Mouse (Mus musculus) forebrain, postnatal 0 days (tissue): ENCODE results near the gene Ippk. TPM values are rescaled to one million over a fixed set of nuclear protein-coding genes. Genes with fewer than 3 reads are reported as not detected.

Experiments used
- ATAC-seq: fragments of 200-750 bp; cut with Nextera tagmentation; 2 replicates; pipeline ENCODE4 v1.8.0; 2017; ENCODE audit warnings: mild to moderate bottlenecking, moderate library complexity
- DNase-seq: peaks from one replicate; pipeline ENCODE4 v3.0.0-alpha.2; 2015
- H3K27ac ChIP-seq: fragments of 300-500 bp; sonication (generic); 2 replicates; pipeline ENCODE4 v1.5.1; 2014; ENCODE audit warnings: low read depth, mild to moderate bottlenecking, antibody characterized with exemption, low read length, moderate library complexity, mixed read lengths
- H3K27me3 ChIP-seq: fragments of 300-500 bp; sonication (generic); 2 replicates; pipeline ENCODE4 v1.6.1; 2014; ENCODE audit warnings: mild to moderate bottlenecking, low read length, mixed read lengths; ENCODE audit not compliant: insufficient read depth
- H3K36me3 ChIP-seq: fragments of 300-500 bp; sonication (generic); 2 replicates; pipeline ENCODE4 v1.6.1; 2014; ENCODE audit warnings: mild to moderate bottlenecking, moderate library complexity; ENCODE audit not compliant: insufficient read depth
- H3K4me1 ChIP-seq: fragments of 300-500 bp; sonication (generic); 2 replicates; pipeline ENCODE4 v1.6.1; 2014; ENCODE audit warnings: antibody characterized with exemption; ENCODE audit not compliant: insufficient read depth
- H3K4me2 ChIP-seq: fragments of 300-500 bp; sonication (generic); 2 replicates; pipeline ENCODE4 v1.6.1; 2014; ENCODE audit warnings: low read depth, mild to moderate bottlenecking, moderate library complexity
- H3K4me3 ChIP-seq: fragments of 300-500 bp; sonication (generic); 2 replicates; pipeline ENCODE4 v1.5.1; 2014; ENCODE audit warnings: low read depth, low read length, mixed read lengths
- H3K9ac ChIP-seq: fragments of 300-500 bp; sonication (generic); 2 replicates; pipeline ENCODE4 v1.6.1; 2014; ENCODE audit warnings: mild to moderate bottlenecking
- H3K9me3 ChIP-seq: fragments of 300-500 bp; sonication (generic); 2 replicates; pipeline ENCODE4 v1.6.1; 2016; ENCODE audit warnings: low read length
- CTCF ChIP-seq: sonication (generic); IDR thresholded peaks from 2 replicates; pipeline ENCODE4 v1.5.1; 2016; ENCODE audit warnings: antibody characterized with exemption, control low read depth, low read depth
- WGBS: fragments of 180-500 bp; shearing (Covaris S2); extraction: QIAGEN DNeasy Blood & Tissue Kit; methylation state at CpG from one replicate; pipeline ENCODE4 v1.1.7; 2014; 5-methylcytosine and 5-hydroxymethylcytosine counted together
- polyA plus RNA-seq: library from polyadenylated mRNA; unstranded; fragments of >200 nt; fragmentation: Nextera tagmentation; extraction: Ambion mirVana; gene quantifications from 2 replicates; pipeline ENCODE4 v1.2.1, GENCODE M21; 2015
- total RNA-seq: library from RNA; depleted of rRNA; stranded (reverse); fragments of >200 nt; gene quantifications from 2 replicates; pipeline ENCODE4 v1.2.3, GENCODE M21; 2014

Gene Ippk
- total and polyA plus RNA-seq, 2 experiments from 2014 or later: 11.7 to 15.9 TPM

DNA sequence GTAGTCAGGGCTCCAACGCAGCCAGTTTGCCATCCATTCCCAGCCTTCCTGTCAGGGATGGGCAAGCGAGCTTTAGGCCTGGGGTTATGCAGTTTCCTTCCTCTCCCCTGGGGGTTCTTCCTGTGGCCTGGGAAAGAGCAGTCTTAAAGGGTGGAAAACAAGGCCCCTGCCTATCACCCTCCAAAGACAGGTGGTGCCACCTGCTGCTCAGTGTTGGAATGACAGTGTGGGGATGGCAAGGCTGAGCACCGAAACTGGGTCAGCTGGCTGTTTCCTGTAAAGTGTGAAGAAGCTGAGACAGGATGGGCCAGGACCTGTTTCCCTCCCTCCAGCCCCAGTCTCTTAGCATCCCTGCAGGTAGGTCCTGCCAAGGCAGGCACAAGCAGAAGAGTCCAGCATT is 39.8 kb upstream of the Ippk start:
- Histone ChIP-seq H3K36me3 (peaks cover 91% of the 10 kb centered on the region), H3K4me2 (no peak overlapping the region), H3K27ac (no peak overlapping the region), H3K4me1 (no peaks in the 10 kb centered on the region), H3K27me3 (no peaks in the 10 kb centered on the region), H3K9me3 (no peaks in the 10 kb centered on the region), H3K4me3 (no peak overlapping the region), H3K9ac (no peak overlapping the region)
- DNase-seq: peak; percentile 81
- 18% methylated on average over 3 of the region's 3 CpGs for WGBS
- TF ChIP-seq CTCF: peak; percentile 93
- ATAC-seq: peak; percentile 85

DNA sequence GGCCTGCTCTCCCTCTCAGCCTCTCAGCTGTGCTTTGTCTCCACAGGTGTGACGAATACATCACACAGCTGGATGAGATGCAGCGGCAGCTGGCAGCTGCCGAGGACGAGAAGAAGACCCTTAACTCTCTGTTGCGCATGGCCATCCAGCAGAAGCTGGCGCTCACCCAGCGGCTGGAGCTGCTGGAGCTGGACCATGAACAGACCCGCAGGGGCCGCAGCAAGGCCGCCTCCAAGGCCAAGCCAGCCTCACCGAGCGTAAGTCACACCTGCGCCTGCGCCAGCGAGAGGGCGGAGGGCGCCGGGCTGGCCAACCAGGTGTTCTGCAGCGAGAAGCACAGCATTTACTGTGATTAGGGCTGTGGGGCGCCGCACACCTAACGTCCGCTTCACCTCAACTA is 38.1 kb upstream of the Ippk start:
- Histone ChIP-seq H3K4me1 (no peaks in the 10 kb centered on the region), H3K36me3 (peaks cover 82% of the 10 kb centered on the region), H3K27ac (no peak overlapping the region), H3K9me3 (no peaks in the 10 kb centered on the region), H3K27me3 (no peaks in the 10 kb centered on the region), H3K4me2 (no peak overlapping the region), H3K9ac (no peak overlapping the region), H3K4me3 (no peak overlapping the region)
- no peak for ATAC-seq
- DNase-seq: no peak
- TF ChIP-seq CTCF: no peak
- WGBS: 94% methylated on average over 23 of the region's 23 CpGs

- no peak overlapping the region for H3K4me3 ChIP-seq
- H3K4me2 ChIP-seq: no peak overlapping the region
- no peak overlapping the region for H3K27ac ChIP-seq
- no peak for ATAC-seq
- no peaks in the 10 kb centered on the region for H3K9me3 ChIP-seq
- WGBS: 83% methylated on average over 16 of the region's 16 CpGs
- TF ChIP-seq CTCF: no peak
- peaks cover 63% of the 10 kb centered on the region for H3K36me3 ChIP-seq
- DNase-seq: no peak
- no peaks in the 10 kb centered on the region for H3K27me3 ChIP-seq
- H3K4me1 ChIP-seq: no peaks in the 10 kb centered on the region
- H3K9ac ChIP-seq: no peak overlapping the region
These were observed 36.1 kb upstream of the Ippk start for GRCm38 (mm10) chr13:49384751-49385463.

GRCm38 (mm10) chr13:49391374-49391773 is 29.7 kb upstream of the Ippk start:
- Histone ChIP-seq H3K4me2 (no peak overlapping the region), H3K27me3 (no peaks in the 10 kb centered on the region), H3K27ac (no peak overlapping the region), H3K9ac (no peak overlapping the region), H3K9me3 (no peaks in the 10 kb centered on the region), H3K4me1 (no peaks in the 10 kb centered on the region), H3K36me3 (peaks cover 8% of the 10 kb centered on the region; the same call in 1 of the 2 replicates), H3K4me3 (no peak overlapping the region)
- TF ChIP-seq CTCF: peak; percentile 62
- 94% methylated on average over 2 of the region's 2 CpGs for WGBS
- no peak for DNase-seq
- ATAC-seq: no peak

- no peak for DNase-seq
- WGBS: 90% methylated on average over 1 of the region's 1 CpGs
- Histone ChIP-seq H3K4me2 (no peak overlapping the region), H3K36me3 (no peaks in the 10 kb centered on the region; the same call in 1 of the 2 replicates), H3K9ac (no peak overlapping the region), H3K27me3 (no peaks in the 10 kb centered on the region), H3K9me3 (no peaks in the 10 kb centered on the region), H3K4me1 (no peaks in the 10 kb centered on the region), H3K4me3 (no peak overlapping the region), H3K27ac (no peak overlapping the region)
- no peak for TF ChIP-seq CTCF
- ATAC-seq: no peak
These were observed 27.5 kb upstream of the Ippk start for GRCm38 (mm10) chr13:49393579-49393978.

- ATAC-seq (no peak), DNase-seq (no peak)
- H3K36me3 ChIP-seq: no peaks in the 10 kb centered on the region
- no peak overlapping the region for H3K4me2 ChIP-seq
- H3K27me3 ChIP-seq: no peaks in the 10 kb centered on the region
- H3K9ac ChIP-seq: no peak overlapping the region
- no peak overlapping the region for H3K27ac ChIP-seq
- 96% methylated on average over 3 of the region's 3 CpGs for WGBS
- TF ChIP-seq CTCF: no peak
- no peaks in the 10 kb centered on the region for H3K9me3 ChIP-seq
- H3K4me1 ChIP-seq: no peaks in the 10 kb centered on the region
- H3K4me3 ChIP-seq: no peak overlapping the region
These were observed 26.1 kb upstream of the Ippk start for GRCm38 (mm10) chr13:49394886-49395447.

DNA sequence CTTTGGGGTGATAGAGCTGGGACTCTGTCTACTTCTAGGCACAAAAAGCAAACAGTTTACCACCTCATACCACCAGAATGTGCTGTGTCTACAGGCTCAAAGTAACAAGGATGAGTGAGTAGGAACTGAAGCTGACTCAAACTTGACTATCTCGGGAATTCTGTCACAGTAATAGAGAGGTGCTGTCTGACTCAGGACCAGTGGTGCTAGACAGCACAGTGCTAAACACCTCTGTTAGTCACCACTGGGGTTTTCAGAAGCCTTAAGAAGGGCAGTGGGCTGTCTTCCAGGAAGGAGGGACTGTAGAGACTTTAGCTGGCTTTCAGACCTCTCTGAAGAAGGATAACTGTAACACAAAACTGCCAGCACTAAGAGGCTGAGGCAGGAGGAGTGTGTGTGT is 24.3 kb upstream of the Ippk start:
- Histone ChIP-seq H3K27me3 (no peaks in the 10 kb centered on the region), H3K4me3 (no peak overlapping the region), H3K4me2 (no peak overlapping the region), H3K36me3 (no peaks in the 10 kb centered on the region), H3K9ac (no peak overlapping the region), H3K9me3 (no peaks in the 10 kb centered on the region), H3K27ac (no peak overlapping the region), H3K4me1 (no peaks in the 10 kb centered on the region)
- WGBS: 77% methylated on average over 1 of the region's 1 CpGs
- no peak for TF ChIP-seq CTCF
- DNase-seq: no peak
- ATAC-seq: no peak
